Mouse (Mus musculus) heart, postnatal 0 days (tissue): ENCODE measurements around the gene Kif26b.

ENCODE experiments used
- CTCF ChIP-seq: IDR thresholded peaks from 2 replicates; pipeline ENCODE4 v1.5.1; 2016; ENCODE audit warnings: antibody characterized with exemption, control low read depth, low read depth
- EP300 ChIP-seq: IDR thresholded peaks from 2 replicates; pipeline ENCODE4 v1.6.1; 2016; ENCODE audit warnings: antibody characterized with exemption, low read depth

GRCm38 (mm10) chr1:178677160-178677559, 148.2 kb downstream of the Kif26b start:
- TF ChIP-seq CTCF (no peak), EP300 (no peak)
